ENCODE assay signal across 9 mouse cellular contexts in the genomic region with DNA sequence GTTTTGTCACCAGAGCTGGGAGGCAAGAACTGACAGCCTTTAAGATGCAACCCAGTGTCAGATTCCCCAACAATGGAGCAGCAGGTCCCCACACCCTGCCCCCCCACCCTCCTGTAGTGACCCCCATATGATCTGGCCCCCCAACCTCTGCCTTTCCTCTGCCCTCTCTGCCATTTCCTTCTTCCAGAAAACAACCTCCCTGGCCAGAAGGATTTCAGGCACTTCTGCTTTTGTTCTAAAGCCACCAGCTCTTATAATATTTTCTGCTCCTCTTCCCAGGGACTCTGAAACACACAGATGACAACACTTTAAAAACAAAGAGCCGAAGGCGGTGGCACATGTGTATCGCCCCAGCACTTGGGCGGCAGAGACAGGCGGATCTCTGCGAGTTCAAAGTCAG. TPM values are rescaled to one million over a fixed set of nuclear protein-coding genes. Genes with fewer than 3 reads are reported as not detected.
A peak's percentile ranks its signal among the peaks of the same experiment; 100 is the strongest.
DNase-seq lines count a peak whose midpoint lies in the region; ATAC-seq and TF ChIP-seq lines count a peak whose summit lies in the region.
"Had no signal": no experiment of that assay in that cellular context is flagged by ENCODE, and none has a peak within 500 bp of the region (broad histone marks: within the 10 kb centered on the region; RNA-seq: fewer than 3 reads in every experiment).

No protein-coding gene starts in this region.

- TF ChIP-seq RAD21 in CH12.LX (IDR thresholded peaks at IDR 0.05; ENCODE audit: low read depth, low read length), result no peak

- dilution Hi-C loops in CH12.LX (cut with MboI; ENCODE audit: extremely low pct_ligation_motif_present, extremely low pct_unique_long_range_greater_than_20kb, low sequenced_read_pairs), result loop anchor here (25.0 kb wide), 1 partner anchor 433 kb away; a partner anchor contains a TSS

- TF ChIP-seq POLR2A in CH12.LX (IDR thresholded peaks at IDR 0.05; ENCODE audit: low read depth, low read length), result no peak

- no peak overlapping the region for H3K4me3 ChIP-seq in intestine, embryonic 14.5 days (ENCODE audit: low read depth, low read length)
- H3K4me3 ChIP-seq in intestine, postnatal 0 days (ENCODE audit: low read depth, low read length), result no peak overlapping the region
- no peak overlapping the region for H3K4me3 ChIP-seq in CH12.LX (replicated peaks in 1 of 3; ENCODE audit: low read depth in 2 of 3, low read length in 2 of 3, poor library complexity in 1 of 3)
- no peak overlapping the region for H3K4me3 ChIP-seq in brown adipose tissue, adult 24 weeks (ENCODE audit: insufficient read depth, low read depth, low read length)
- H3K4me3 ChIP-seq in limb, embryonic 10.5 days, result no peak overlapping the region
- H3K4me3 ChIP-seq: hindbrain, embryonic 15.5 days had no signal

- no peak for TF ChIP-seq CTCF in intestine, postnatal 0 days (IDR thresholded peaks at IDR 0.05; ENCODE audit: low read depth)
- TF ChIP-seq CTCF in CH12.LX (conservative IDR thresholded peaks at IDR 0.05 in 1 of 2, IDR thresholded peaks at IDR 0.05 in 1 of 2; ENCODE audit: low read depth in 2 of 2, low read length in 2 of 2), result no peak

- peaks cover 3% of the 10 kb centered on the region; the same call in 1 of the 2 replicates for H3K36me3 ChIP-seq in intestine, embryonic 14.5 days (ENCODE audit: control insufficient read depth, insufficient read depth, low read length)
- no peaks in the 10 kb centered on the region for H3K36me3 ChIP-seq in intestine, postnatal 0 days (ENCODE audit: control insufficient read depth, insufficient read depth)
- peaks cover 11 to 45% of the 10 kb centered on the region in 2 experiments for H3K36me3 ChIP-seq in CH12.LX (replicated peaks in 1 of 2; ENCODE audit: control insufficient read depth in 1 of 2, insufficient read depth in 1 of 2, low read length in 1 of 2)
- H3K36me3 ChIP-seq in limb, embryonic 10.5 days, result peaks cover 9% of the 10 kb centered on the region
- H3K36me3 ChIP-seq: hindbrain, embryonic 15.5 days had no signal

- no peak overlapping the region for H3K9ac ChIP-seq in intestine, embryonic 14.5 days (ENCODE audit: low read length)
- no peak overlapping the region for H3K9ac ChIP-seq in intestine, postnatal 0 days (ENCODE audit: low read depth, low read length)
- peak overlapping the region; percentile 11; the same call in 1 of the 2 replicates for H3K9ac ChIP-seq in CH12.LX (ENCODE audit: insufficient read depth, low read depth)
- H3K9ac ChIP-seq: hindbrain, embryonic 15.5 days had no signal

- no peak for DNase-seq in intestine, embryonic 14.5 days (ENCODE audit: low spot score)
- DNase-seq in CH12.LX (ENCODE audit: extremely low read depth), result no peak
- no peak for DNase-seq in limb, embryonic 10.5 days (ENCODE audit: low spot score)
- no peak for DNase-seq in retina, postnatal 1 day
- DNase-seq in retina, embryonic 14.5 days (ENCODE audit: low spot score), result no peak
- DNase-seq in gastrocnemius, adult 18-20 months (ENCODE audit: low spot score), result no peak

- no peaks in the 10 kb centered on the region for H3K79me2 ChIP-seq in CH12.LX (replicated peaks; ENCODE audit: control insufficient read depth, extremely low read depth, insufficient read depth, poor library complexity, severe bottlenecking)

- H3K27me3 ChIP-seq in intestine, embryonic 14.5 days (replicated peaks; ENCODE audit: control insufficient read depth, insufficient read depth, low read length), result no peaks in the 10 kb centered on the region
- H3K27me3 ChIP-seq in intestine, postnatal 0 days (replicated peaks; ENCODE audit: control insufficient read depth, insufficient read depth, low read length), result no peaks in the 10 kb centered on the region
- H3K27me3 ChIP-seq in CH12.LX (replicated peaks), result no peaks in the 10 kb centered on the region
- H3K27me3 ChIP-seq in limb, embryonic 10.5 days (ENCODE audit: low read depth, poor library complexity, severe bottlenecking), result no peaks in the 10 kb centered on the region
- H3K27me3 ChIP-seq: hindbrain, embryonic 15.5 days had no signal

- H3K4me1 ChIP-seq in intestine, embryonic 14.5 days (replicated peaks; ENCODE audit: control insufficient read depth, insufficient read depth, low read length), result no peaks in the 10 kb centered on the region; the same call in 1 of the 2 replicates
- H3K4me1 ChIP-seq in intestine, postnatal 0 days (replicated peaks; ENCODE audit: control insufficient read depth, insufficient read depth, low read length), result peaks cover 4% of the 10 kb centered on the region; the same call in 1 of the 2 replicates
- H3K4me1 ChIP-seq in CH12.LX (ENCODE audit: control insufficient read depth in 1 of 2, insufficient read depth in 2 of 2), result peaks cover 9 to 28% of the 10 kb centered on the region in 2 experiments; a peak in 3 of 4 replicates
- H3K4me1 ChIP-seq in brown adipose tissue, adult 24 weeks (ENCODE audit: control insufficient read depth, insufficient read depth, insufficient read length, low read length), result peaks cover 12% of the 10 kb centered on the region
- H3K4me1 ChIP-seq in limb, embryonic 10.5 days, result peaks cover 11% of the 10 kb centered on the region
- H3K4me1 ChIP-seq: hindbrain, embryonic 15.5 days had no signal

- TF ChIP-seq EP300 in CH12.LX (IDR thresholded peaks at IDR 0.05; ENCODE audit: low read length), result no peak

- no peak overlapping the region for H3K4me2 ChIP-seq in intestine, embryonic 14.5 days (ENCODE audit: low read length)
- no peak overlapping the region for H3K4me2 ChIP-seq in intestine, postnatal 0 days (replicated peaks; ENCODE audit: low read depth)
- no peak overlapping the region for H3K4me2 ChIP-seq in CH12.LX (ENCODE audit: insufficient read depth, low read depth, poor library complexity, severe bottlenecking)
- H3K4me2 ChIP-seq: hindbrain, embryonic 15.5 days had no signal

- 72% methylated on average over 6 of the region's 6 CpGs for WGBS in intestine, embryonic 14.5 days
- WGBS in intestine, postnatal 0 days, result 68% methylated on average over 6 of the region's 6 CpGs
- 81% methylated on average over 6 of the region's 6 CpGs for WGBS in limb, embryonic 10.5 days

- H3K27ac ChIP-seq in intestine, embryonic 14.5 days (ENCODE audit: low read depth), result peak overlapping the region; percentile 43; the same call in 1 of the 2 replicates
- no peak overlapping the region for H3K27ac ChIP-seq in intestine, postnatal 0 days (ENCODE audit: low read depth, low read length)
- H3K27ac ChIP-seq in CH12.LX (ENCODE audit: insufficient read depth, low read depth), result no peak overlapping the region
- peak overlapping the region; percentile 35 for H3K27ac ChIP-seq in brown adipose tissue, adult 24 weeks (replicated peaks; ENCODE audit: low read depth, low read length)
- peak overlapping the region; percentile 33; the same call in 1 of the 2 replicates for H3K27ac ChIP-seq in limb, embryonic 10.5 days
- H3K27ac ChIP-seq: hindbrain, embryonic 15.5 days had no signal

- ATAC-seq in intestine, embryonic 14.5 days (replicated peaks; ENCODE audit: low FRiP score, low TSS enrichment, low read depth), result no peak
- ATAC-seq in intestine, postnatal 0 days, result no peak

- no peaks in the 10 kb centered on the region for H3K9me3 ChIP-seq in intestine, embryonic 14.5 days (ENCODE audit: control insufficient read depth, low read length)
- no peaks in the 10 kb centered on the region for H3K9me3 ChIP-seq in intestine, postnatal 0 days (ENCODE audit: control insufficient read depth)
- no peaks in the 10 kb centered on the region for H3K9me3 ChIP-seq in CH12.LX (replicated peaks; ENCODE audit: low read length)
- no peaks in the 10 kb centered on the region for H3K9me3 ChIP-seq in limb, embryonic 10.5 days (replicated peaks)
- H3K9me3 ChIP-seq: hindbrain, embryonic 15.5 days had no signal

- in situ Hi-C loops in CH12.LX (cut with MboI; ENCODE audit: low pct_ligation_motif_present, low pct_unique_long_range_greater_than_20kb, low sequenced_read_pairs), result loop anchor here (10.0 kb wide), 1 partner anchor 326 kb away; a partner anchor contains a TSS

TF ChIP-seq in CH12.LX, 34 proteins besides CTCF, POLR2A, EP300 and RAD21:
- TF ChIP-seq TBP (conservative IDR thresholded peaks at IDR 0.05; ENCODE audit: low read depth, low read length) (no peak), HCFC1 (IDR thresholded peaks at IDR 0.05; ENCODE audit: low read depth, low read length) (no peak), IRF4 (IDR thresholded peaks at IDR 0.05; ENCODE audit: low read depth, low read length) (no peak), SIN3A (IDR thresholded peaks at IDR 0.05; ENCODE audit: low read length) (no peak), SMC3 (IDR thresholded peaks at IDR 0.05; ENCODE audit: low read depth, low read length) (no peak), ELF1 (IDR thresholded peaks at IDR 0.05; ENCODE audit: low read depth, low read length) (no peak), NELFE (IDR thresholded peaks at IDR 0.05; ENCODE audit: low read depth, low read length) (no peak), MAZ (IDR thresholded peaks at IDR 0.05; ENCODE audit: low read depth, low read length) (no peak)

RNA-seq across cellular contexts. Expression of a gene that starts 25.3 kb away (rescaled TPM):
- polyA plus RNA-seq in intestine, embryonic 14.5 days (2014; fragmentation: Nextera tagmentation; extraction: Ambion mirVana), result 297 TPM in 2 replicates
- polyA plus RNA-seq in intestine, postnatal 0 days (2015; fragmentation: Nextera tagmentation; extraction: Ambion mirVana), result 278 and 296 TPM in 2 replicates
- 337 and 394 TPM in 2 replicates for total RNA-seq in CH12.LX (2012; rRNA removed)
- 130 and 151 TPM in 2 replicates for total RNA-seq in CH12.LX (2014; rRNA removed)
- polyA plus RNA-seq in CH12.LX (2012; ENCODE audit: insufficient read length, low read depth), result 513 TPM in 2 replicates
- 149 and 242 TPM in 2 replicates for polyA plus RNA-seq in brown adipose tissue, adult 24 weeks (2012; ENCODE audit: insufficient read depth, insufficient read length, missing spikeins)
- 301 and 341 TPM in 2 replicates for polyA plus RNA-seq in limb, embryonic 10.5 days (2016; fragmentation: Nextera tagmentation; extraction: Ambion mirVana)
- 100 to 1,000 TPM in 1 of 2 experiments, 10 to 100 TPM in 1; 98.0 to 115 TPM for total RNA-seq in gastrocnemius, adult 18-20 months (2021)

RNA-seq across cellular contexts. Expression of a gene that starts 50.5 kb away (rescaled TPM):
- 26.5 and 26.6 TPM in 2 replicates for polyA plus RNA-seq in intestine, embryonic 14.5 days (2014; fragmentation: Nextera tagmentation; extraction: Ambion mirVana)
- polyA plus RNA-seq in intestine, postnatal 0 days (2015; fragmentation: Nextera tagmentation; extraction: Ambion mirVana), result 25.3 and 29.1 TPM in 2 replicates
- total RNA-seq in CH12.LX (2012; rRNA removed) (24.8 and 29.8 TPM in 2 replicates), CH12.LX (2014; rRNA removed) (42.7 and 47.2 TPM in 2 replicates)
- 42.3 and 52.4 TPM in 2 replicates for polyA plus RNA-seq in CH12.LX (2012; ENCODE audit: insufficient read length, low read depth)
- polyA plus RNA-seq in brown adipose tissue, adult 24 weeks (2012; ENCODE audit: insufficient read depth, insufficient read length, missing spikeins), result 7.5 and 13.1 TPM in 2 replicates
- polyA plus RNA-seq in limb, embryonic 10.5 days (2016; fragmentation: Nextera tagmentation; extraction: Ambion mirVana), result 27.7 and 28.9 TPM in 2 replicates
- total RNA-seq in gastrocnemius, adult 18-20 months (2021), result 1 to 10 TPM; 4.4 to 6.2 TPM

Comparison
In these comparisons a context has a peak if more than half of its experiments do, and no peak if none do; other contexts are left out.
1. H3K27ac ChIP-seq: peak in intestine, embryonic 14.5 days (single experiment), brown adipose tissue, adult 24 weeks (single experiment) and limb, embryonic 10.5 days (single experiment); none in intestine, postnatal 0 days (single experiment) and CH12.LX (single experiment).